Mouse (Mus musculus) right cerebral cortex, postnatal 14 days (tissue): ENCODE results near the gene Kantr.
"Not testable (repeated sequence)": the region's sequence is repeated elsewhere in the genome, so short reads cannot be mapped to it uniquely, and the experiment has no call there.

Source experiments
- DNase-seq: peaks from one replicate; pipeline ENCODE4 v3.0.0; 2022

Kantr gene

DNA sequence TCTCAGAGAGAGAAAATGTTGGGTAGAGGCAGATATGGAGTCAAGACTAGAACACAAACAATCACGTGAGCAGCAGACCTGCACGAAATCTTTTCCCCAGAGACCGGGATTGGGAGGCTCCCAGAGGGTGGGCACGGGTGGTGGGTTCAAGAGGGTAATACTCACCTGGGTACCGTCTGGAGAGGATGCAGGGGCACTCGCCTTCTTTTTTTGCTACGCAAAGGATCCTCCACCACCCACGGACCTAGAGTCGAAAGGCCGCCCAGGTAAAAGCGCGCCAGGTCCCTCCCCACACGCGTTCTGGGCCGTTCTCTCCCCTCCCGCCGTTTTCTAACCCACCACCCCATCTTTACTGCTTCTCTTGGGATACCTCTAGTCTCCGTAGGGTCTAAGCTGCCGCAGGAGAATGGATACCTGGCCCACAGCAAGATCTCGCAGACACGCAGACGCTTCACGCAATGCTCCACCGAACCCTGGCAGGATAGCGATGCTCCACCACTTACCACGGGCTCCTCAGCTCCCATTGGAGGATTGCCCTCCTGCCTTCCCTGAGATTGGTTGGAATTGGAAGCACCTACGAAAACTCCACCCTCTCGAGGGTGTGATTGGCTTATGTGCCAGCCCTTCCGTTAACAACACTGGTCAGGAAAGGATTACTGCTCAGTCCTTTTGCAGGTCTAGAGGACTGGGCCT lies at the start of gene Kantr:
Gene Kantr (minus strand): TSS at position 500 of the 693 bp plus-strand sequence.
- DNase-seq: peak; percentile 66

DNA sequence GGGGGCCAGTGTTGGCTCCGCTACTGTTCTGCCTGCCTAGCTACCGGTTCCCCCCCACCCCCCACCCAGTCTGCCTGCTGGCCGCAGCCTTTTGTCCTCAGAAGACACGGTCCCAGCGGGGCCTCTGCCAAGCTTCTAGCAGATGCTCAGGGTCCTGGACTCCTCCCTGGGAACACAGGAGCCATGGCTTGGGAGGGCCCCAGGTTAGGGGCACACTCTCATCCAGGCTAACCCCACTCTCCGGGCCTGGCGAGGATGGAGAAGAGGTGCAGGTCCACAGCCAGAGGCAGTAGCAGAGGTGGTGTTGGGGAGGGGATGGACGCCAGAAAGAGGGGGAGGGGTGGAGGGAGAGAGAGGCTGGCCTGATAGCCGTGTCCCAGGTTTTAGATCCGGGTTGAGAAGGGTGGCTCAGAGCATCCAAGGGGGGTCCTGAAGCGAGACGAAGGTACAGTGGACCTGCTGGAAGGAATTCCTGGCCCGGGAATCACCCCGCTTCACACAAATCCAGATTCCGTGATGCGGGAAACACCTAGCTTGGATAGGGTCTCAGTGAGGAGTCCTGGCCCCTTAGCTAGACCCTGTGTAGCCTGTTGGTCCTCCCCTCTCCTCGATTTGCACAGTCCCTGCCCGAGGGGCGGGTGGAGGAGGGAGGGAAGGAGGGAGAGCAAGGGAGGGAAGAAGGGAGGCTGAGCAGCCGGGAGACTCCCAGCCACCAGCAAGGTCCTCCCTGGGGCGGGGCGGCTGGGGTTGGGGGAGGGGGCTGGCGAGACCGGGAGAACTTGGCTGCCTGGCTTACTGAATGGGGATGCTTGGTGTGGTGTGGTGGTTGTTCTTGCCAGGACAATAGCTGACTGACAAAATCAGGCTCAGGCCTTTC lies 41.3 kb upstream of the Kantr start, which contains the start of gene Gpr173:
Gene Gpr173 (minus strand): TSS at position 308 of the 877 bp plus-strand sequence.
- DNase-seq: peak; percentile 53

DNA sequence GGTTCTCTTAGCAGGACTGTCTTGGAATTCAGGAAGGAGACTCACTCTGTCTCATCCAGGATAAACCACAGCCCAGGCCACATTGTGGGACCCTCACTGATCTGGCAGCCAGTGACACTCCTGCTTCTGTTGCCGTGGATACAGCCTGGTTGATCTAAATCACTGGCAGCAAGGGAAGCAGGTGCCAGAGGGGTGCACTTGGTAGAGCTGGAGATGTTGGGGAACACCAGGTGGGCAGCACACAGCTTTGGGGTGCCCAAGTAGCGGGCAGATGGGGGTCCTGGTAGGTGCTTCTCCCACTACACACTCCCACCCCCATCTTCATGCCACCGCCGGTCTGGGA lies 40.7 kb upstream of the Kantr start:
- DNase-seq: no peak

DNA sequence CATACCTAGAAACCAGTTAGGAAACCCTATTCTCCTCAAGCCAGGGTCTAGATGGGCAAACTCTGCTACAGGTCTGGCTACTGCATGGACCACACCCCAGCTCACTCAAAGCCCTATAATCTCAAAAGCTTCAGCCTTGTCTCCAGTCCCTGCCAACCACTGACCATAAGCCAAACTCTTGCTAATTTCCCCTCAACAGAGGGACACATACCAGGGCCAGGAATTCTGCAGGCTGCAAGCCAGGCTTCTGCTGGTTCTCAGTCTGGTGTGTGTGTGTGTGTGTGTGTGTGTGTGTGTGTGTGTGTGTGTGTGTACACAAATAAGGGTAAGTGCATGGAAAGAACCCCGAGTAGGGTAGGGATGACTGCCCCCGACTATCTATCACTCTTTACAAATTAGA lies 39.1 kb upstream of the Kantr start:
- no peak for DNase-seq

DNA sequence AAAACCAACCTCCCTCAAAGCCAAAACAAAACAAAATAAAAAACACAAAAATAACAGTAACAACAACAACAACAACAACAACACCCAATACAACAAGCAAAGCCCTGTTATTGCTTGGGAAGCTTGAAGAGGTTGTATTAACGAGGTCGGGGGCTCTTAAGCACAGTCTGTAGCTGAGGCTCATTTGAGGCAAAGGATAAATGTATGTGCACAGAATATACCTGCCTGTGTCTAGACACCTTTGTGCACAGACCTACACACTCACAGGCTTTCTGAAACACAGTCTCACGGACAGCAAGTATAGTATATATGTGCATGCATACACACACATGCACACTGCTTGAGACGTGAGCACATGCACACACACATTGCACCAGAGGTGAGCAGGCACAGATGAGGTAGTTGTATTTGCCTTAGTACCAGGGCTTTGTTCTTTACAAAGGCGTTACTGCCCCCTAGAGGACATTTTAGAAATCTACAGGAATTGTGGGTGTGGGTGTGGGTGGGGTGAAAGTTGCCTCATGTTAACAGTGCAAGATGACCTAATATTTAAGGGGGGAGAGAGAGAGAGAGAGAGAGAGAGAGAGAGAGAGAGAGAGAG lies 25.4 kb upstream of the Kantr start:
- DNase-seq: no peak

DNA sequence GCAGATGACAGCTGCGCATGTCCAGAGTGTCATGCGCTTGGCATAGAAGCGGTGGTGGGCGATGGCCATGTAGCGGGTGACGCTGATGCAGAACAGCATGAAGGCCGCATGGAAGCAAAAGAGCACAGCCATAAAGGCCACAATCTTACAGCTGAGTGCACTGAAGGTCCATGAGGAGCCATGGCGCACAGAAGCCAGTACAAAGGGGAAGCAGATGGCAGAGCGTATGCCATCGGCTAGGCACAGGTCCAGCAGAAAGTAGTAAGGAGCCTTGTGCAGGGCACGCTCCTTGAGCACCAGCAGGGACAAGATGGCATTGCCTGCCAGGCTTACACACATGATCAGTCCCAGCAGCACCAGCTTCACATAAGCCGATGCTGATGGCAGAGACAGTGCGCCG lies 19.7 kb upstream of the Kantr start:
- no peak for DNase-seq

DNA sequence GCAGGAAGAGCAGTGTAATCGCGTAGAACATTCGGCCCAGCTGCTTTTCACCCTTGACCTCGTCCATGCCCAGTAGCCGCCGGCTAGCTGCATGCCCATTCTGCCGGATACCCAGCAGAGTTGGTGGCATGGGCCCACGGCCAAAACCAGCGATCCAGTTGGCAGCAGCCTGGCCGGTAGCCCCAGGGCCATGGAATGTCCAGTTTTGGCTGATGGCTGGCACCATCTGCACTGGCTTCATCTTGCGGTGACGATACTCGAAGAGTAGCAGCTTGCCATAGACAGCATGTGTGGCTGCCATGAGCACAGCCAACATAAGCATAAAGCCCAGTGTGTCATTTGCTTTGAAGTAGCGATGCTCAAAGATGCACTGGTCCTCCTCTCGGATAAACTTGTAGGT lies 19.3 kb upstream of the Kantr start:
- no peak for DNase-seq

DNA sequence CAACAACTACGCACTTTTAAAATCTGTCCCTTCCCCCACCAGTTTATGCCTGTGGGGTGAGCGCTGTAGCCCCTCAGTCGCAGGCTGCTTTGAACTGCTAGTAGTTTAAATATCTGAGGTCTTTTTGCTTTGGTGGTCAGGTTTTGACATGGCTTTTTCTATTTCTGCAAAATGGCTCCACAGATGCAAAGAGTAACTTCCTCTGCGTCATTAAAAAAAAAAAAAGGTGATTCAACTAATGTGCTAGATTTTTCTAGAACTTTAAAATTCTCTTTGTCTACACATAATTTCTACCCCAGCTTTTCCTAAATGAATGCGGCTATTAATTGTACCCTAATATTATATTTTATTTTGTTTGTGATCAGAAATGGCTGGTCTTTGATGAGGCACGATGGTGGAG lies 15.6 kb upstream of the Kantr start:
- no peak for DNase-seq

DNA sequence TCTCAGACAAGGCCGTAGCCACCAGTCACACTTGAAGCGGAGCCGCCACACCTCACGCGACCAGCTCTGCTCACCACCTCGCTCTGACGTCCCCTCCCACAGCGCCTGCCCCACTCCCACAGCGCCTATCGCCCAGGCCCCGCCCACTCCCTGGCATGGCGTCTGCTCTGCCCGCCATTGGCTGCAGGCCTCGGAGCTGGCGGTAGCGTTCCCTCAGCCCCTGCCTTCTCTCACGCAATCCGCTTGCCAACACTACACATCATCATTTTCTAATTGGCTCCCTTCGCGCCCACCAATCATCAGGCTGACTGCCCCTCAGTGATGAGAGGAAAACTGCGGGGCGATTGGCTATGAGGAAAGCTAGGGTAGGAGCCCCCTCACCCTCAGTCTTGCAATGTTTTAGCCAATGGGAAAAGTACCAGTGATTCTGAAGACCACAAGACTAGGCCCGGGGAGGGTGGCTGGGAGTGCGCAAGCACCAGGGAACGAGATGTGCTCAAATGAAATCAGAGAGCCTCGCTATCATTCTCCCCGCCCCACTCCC lies 15.1 kb upstream of the Kantr start, which contains the start of gene Tspyl2:
Gene Tspyl2 (minus strand): TSS at position 68 of the 544 bp plus-strand sequence.
- DNase-seq: peak; percentile 88

DNA sequence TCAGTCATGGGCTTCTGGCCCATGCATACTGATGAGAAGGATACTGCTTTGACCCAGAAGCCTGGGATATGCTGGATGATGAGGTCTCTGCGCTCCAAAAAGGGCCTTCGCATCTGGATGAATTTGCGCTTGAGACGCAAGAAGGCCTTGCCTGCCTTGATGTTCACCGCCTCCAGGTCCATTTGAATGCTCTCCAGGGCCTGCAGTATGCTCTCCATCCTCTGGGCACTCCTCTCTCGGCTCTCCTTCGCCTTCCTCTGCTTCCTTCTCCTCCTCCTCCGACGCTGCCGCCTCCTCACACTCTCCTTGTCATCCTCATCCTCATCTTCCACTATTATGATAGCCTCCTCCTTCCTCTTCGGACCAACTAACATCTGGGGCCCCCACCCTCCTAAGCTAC lies 14.2 kb upstream of the Kantr start:
- DNase-seq: no peak

DNA sequence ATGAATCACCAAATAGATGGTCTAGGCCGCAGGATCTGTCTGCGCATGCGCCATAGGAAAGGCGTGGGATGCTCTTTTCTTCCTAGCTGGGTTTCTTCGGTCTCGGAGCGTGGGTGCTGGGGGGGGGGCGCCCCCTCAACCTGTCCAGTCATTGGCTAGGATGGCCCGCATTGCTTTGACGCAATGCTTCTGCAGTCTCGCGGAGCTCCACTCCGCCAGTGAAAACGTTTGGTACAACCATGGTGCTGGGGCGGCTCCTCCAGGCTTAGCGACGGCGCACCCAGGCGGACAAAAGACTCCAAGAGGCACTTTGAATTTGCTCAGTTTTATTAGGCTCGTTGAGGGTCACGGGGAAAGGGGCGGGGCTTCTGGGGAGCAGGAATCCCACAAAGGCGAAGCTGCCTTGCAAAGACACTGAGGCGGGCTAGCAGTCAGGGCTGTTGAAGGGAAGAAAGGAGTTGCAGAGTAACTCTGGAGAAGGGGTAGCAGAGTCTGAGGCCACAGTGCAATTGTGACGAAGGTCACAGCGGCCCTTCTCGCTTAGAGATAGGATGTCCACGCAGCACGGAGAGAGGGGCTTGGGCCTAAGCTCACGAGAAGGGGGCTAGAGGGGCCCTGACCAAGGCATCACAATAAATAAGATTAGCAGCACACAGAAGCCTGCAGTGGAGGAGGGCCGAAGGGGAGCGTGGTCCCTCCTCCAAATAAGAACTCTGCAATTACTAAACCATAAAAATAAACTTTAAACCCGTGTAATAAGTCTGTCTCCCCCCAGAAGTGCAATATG lies 9.4 kb upstream of the Kantr start:
- DNase-seq: peak; percentile 84

DNA sequence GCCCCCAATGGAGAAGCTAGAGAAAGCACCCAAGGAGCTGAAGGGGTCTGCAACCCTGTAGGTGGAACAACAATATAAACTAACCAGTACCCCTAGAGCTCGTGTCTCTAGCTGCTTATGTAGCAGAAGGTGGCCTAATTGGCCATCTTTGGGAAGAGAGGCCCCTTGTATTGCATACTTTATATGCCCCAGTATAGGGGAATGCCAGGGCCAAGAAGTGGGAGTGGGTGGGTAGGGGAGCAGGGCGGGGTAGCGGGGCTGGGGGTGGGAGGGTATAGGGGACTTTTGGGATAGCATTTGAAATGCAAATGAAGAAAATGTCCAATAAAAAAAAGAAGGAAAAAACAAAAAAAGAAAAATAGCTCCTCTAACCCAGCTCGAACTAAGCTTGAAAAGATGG lies 8.8 kb upstream of the Kantr start:
- not testable (repeated sequence) for DNase-seq

DNA sequence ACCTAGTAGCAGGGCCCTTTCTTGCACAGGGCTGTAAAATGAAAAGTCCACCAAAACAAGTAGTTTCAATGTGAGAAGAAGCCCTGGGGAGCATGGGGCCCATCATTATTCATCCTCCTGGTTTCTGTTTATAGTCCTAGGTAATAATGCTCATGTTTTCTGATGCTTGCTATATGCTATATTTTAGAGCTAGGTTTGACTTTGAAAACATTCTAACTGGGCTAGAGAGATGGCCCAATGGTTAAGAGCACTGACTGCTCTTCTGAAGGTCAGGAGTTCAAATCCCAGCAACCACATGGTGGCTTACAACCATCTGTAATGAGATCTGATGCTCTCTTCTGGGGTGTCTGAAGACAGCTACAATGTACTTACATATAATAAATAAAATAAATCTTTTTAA lies 2.1 kb upstream of the Kantr start:
- DNase-seq: not testable (repeated sequence)

DNA sequence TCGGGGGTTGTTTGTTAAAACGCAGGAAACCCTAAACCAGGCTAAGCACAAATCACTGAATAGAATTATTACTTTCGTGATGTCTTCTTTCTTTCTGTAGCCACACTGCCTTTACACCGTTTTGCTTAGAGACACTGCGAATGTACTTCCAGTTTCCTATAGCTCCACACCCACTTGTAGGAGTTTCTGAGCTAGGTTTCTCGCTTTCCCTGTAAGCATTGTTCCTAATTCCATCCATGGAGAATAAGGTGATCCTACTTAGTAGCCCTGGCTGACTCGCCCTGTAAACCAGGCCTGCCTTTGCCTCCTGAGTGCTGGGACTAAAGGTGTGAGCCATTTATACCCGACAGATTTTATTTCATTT lies 376 bp upstream of the Kantr start:
- no peak for DNase-seq

DNA sequence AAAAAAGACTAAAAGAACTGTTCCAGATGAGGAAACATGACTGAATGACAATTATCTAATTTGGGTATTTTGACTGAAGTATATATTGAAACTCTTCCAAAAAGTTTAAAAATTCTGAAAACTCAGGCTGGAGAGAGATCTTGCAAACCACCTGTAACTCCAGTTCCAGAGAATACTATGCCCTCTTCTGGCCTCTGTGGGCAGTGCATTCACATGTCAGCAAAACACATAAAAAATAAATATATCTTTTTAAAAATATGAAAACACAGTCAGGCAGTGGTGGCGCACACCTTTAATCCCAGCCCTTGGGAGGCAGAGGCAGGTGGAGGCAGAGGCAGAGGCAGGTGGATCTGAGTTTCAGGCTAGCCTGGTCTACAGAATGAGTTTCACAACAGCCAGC lies 3.7 kb downstream of the Kantr start:
- DNase-seq: no peak

DNA sequence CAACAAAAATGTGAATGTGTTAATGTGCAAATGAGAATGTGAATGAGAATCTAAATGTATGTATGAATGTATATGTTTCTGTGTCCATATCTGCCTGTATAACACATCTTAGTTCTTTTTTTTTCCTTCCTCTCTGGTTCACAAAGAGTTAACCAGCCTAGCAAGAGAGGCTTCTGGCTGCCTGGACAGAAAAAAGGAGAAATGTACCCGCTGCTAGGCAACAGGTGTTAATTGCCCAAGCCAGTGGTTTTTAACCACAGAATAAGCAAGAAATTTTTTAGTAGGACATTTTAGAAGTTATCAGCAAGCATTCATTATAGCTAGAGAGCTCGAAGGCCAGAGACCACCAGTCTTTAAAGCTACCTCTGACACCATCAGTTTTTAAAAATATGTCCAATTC lies 4.5 kb downstream of the Kantr start:
- DNase-seq: no peak

DNA sequence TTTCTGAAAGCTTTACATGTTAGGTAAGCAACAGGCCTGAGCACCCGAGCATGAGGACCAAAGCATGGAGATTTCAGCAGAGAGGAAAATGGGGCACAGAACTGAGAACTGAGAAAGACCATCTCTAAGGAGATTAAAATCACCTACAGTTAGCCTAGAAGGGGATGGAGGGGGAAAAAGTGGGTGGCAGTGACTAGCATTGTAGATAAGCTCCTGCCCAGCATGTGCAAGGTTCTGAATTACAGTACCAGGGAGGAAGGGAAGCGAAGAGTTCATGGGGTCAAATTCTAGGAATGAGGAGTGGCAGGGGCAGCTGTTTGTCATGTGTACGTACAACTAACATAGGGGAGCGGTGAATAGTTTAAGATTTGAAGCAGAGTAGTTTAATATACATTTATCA lies 6.8 kb downstream of the Kantr start:
- no peak for DNase-seq

DNA sequence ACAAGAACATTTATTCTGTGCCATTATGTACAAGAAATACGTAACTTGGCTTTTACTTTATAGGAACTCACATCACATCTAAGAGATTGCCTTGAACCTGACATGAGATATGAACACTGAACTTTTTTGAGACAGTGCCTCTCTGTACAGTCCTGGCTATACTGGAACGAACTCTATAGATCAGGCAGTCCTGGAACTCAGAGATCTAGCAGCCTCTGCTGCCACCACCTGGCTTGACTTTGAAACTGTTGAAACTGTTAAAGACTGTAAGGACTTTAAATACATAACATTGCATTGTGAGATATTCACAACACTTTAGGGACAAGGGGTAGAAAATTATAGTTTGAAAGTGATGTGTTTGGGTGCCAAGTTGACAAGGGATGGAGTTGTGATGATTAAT lies 19.4 kb downstream of the Kantr start:
- DNase-seq: peak; percentile 11

DNA sequence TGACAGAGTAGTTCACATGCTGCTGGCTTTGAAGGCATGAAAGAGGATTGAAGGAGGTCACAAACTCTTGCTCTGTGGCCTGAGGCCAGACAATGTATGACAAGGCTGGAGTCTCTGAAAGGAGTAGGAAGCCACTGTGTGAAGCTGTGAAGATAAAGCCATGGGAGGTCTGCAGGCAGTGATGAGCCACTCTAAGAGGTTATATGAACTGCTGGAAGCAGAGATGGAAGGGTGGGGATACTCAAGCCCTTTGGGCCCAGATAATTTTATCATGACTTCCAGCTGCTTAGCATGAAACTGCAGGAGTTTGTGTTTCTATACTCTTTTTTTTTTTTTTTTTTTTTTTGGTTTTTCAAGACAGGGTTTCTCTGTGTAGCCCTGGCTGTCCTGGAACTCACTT lies 19.9 kb downstream of the Kantr start:
- DNase-seq: no peak

DNA sequence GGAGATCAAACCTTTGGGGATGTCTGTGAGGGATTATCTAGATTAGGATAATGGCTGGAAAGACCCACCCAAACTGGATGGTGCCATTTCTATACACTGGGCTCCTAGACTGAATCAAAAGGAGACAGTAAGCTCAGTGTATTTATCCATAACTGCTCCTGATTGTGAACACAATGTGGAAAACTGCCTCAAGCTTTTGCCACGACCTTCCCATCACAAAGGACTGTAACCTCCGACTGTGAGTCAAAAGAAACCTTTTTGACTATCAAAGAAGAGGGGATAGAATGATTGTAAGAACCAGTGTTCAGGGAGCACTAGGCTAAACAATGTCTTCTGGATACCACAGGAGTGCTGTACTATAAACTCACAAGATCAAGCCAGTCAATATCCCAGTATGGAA lies 21.1 kb downstream of the Kantr start:
- DNase-seq: no peak

DNA sequence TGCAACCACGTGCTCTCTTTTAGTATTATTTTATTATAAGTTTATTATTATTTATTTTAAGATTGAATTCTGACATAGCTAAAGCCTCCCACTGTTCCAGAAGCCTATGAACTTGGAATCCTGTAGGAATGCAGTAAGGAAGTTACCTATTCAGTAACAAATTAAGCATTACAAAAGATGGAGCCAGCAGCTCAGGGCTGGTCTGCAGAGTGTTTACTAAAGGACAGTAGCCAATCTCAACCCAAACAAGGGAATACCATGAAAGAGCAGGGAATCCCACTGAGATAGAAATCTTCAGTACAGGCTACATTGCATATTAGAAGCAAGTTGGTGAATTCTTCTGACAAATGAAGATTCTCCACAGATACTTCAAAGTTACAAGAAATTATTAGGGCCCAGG lies 40.3 kb downstream of the Kantr start:
- DNase-seq: not testable (repeated sequence)

DNA sequence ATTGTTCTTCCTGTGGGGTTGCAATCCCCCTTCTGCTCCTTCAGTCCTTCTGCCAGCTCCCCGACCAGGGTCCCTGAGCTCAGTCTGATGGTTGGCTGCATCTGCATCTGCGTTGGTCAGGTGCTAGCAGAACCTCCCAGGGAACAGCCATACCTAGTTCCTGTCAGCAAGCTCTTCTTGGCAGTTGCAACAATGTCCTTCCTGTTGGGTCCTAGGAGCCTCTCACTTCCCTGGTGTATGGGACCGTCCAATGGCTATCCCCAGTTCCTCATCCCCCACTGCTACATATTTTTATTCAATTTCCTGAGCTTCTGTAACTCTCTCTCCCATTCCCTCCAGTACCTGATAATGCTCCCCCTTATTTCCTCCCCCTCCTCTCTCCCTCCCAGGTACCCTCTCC lies 42.5 kb downstream of the Kantr start:
- DNase-seq: no peak

DNA sequence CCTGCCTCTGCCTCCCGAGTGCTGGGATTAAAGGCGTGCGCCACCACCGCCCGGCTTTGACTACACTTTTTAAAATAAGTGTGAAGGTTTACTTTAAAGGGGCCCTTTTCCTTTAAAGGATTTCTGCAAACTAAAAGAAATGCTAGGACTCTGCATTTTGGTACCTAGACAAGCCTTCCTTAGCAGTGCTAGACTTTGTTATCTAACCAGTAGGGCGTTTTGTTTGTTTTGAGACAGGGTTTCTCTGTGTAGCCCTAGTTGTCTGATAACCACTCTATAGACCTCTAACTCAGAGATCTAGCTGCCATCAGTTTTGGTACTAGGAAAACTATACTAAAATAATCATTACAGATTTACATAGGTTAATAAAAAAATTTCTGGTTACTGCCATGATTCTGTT lies 47.9 kb downstream of the Kantr start:
- no peak for DNase-seq
